Mouse (Mus musculus): ENCODE measurements at regions not wholly inside any gene's neighbourhood (a gene's known extent, or its start where the extent isn't known, plus 50 kb on each side); places are given as distances from the start of the nearest gene placed in this dataset.

- no peak for TF ChIP-seq CTCF (conservative IDR thresholded peaks at IDR 0.05; ENCODE audit: insufficient read depth, insufficient read length, low read depth, low read length)
- TF ChIP-seq POLR2A (IDR thresholded peaks at IDR 0.05; ENCODE audit: low read depth, low read length), result no peak
Observed at GRCm38 (mm10) chr17:3274449-3275285, 51.7 kb upstream of the Tiam2 start.
